Mouse (Mus musculus): ENCODE data around the gene Auts2. TPM values are rescaled to one million over a fixed set of nuclear protein-coding genes. Genes with fewer than 3 reads are reported as not detected.

The Auts2 gene
- polyA plus RNA-seq, 1 experiment = 10.4 TPM

DNA sequence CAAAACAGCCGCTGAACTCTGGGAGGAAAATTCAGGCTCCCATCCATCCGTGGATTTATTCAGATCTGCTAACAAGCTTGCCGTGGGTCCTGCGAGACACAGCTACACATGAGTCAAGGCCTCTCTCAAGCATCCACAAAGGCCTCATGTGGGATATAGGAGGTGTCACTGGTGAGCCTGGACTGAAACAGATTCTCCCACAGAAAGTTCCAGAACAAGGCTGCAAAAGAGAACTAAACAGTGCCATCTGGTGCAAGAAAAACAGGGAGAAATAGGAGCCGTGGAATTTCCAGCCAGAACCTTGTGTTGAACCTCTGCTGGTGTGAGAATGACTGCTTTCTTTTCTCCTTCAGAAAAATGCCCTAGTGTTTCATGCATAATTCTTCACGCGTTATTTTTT lies 429.7 kb downstream of the Auts2 start:
- no peak overlapping the region for H3K27ac ChIP-seq (ENCODE audit: insufficient read depth, low read depth, low read length)
- WGBS = 71% methylated on average over 7 of the region's 7 CpGs
- H3K27me3 ChIP-seq (ENCODE audit: control insufficient read depth, insufficient read depth, low read length) = no peaks in the 10 kb centered on the region
- no peaks in the 10 kb centered on the region for H3K4me1 ChIP-seq (ENCODE audit: control insufficient read depth, insufficient read depth, insufficient read length, low read length)
- TF ChIP-seq CTCF (IDR thresholded peaks at IDR 0.05; ENCODE audit: extremely low read depth, insufficient read length, insufficient replicate concordance, low read depth, low read length) = no peak
- no peak for TF ChIP-seq POLR2A (IDR thresholded peaks at IDR 0.05; ENCODE audit: low read depth, low read length)
- H3K4me3 ChIP-seq (ENCODE audit: low read depth, low read length) = no peak overlapping the region
- no peaks in the 10 kb centered on the region for H3K36me3 ChIP-seq (ENCODE audit: control insufficient read depth, insufficient read depth, low read length)

GRCm38 (mm10) chr5:132112666-132113065 lies 430.5 kb downstream of the Auts2 start:
- H3K27me3 ChIP-seq (ENCODE audit: control insufficient read depth, insufficient read depth, low read length) = no peaks in the 10 kb centered on the region
- H3K4me3 ChIP-seq (ENCODE audit: low read depth, low read length) = no peak overlapping the region
- TF ChIP-seq POLR2A (IDR thresholded peaks at IDR 0.05; ENCODE audit: low read depth, low read length) (no peak), CTCF (IDR thresholded peaks at IDR 0.05; ENCODE audit: extremely low read depth, insufficient read length, insufficient replicate concordance, low read depth, low read length) (no peak)
- H3K4me1 ChIP-seq (ENCODE audit: control insufficient read depth, insufficient read depth, insufficient read length, low read length) = no peaks in the 10 kb centered on the region
- WGBS = 93% methylated on average over 7 of the region's 7 CpGs
- H3K36me3 ChIP-seq (ENCODE audit: control insufficient read depth, insufficient read depth, low read length) = no peaks in the 10 kb centered on the region
- H3K27ac ChIP-seq (ENCODE audit: insufficient read depth, low read depth, low read length) = no peak overlapping the region

- Histone ChIP-seq H3K27me3 (ENCODE audit: control insufficient read depth, insufficient read depth, low read length) (no peaks in the 10 kb centered on the region), H3K36me3 (ENCODE audit: control insufficient read depth, insufficient read depth, low read length) (no peaks in the 10 kb centered on the region), H3K27ac (ENCODE audit: insufficient read depth, low read depth, low read length) (no peak overlapping the region), H3K4me3 (ENCODE audit: low read depth, low read length) (no peak overlapping the region), H3K4me1 (ENCODE audit: control insufficient read depth, insufficient read depth, insufficient read length, low read length) (no peaks in the 10 kb centered on the region)
- 80% methylated on average over 4 of the region's 4 CpGs for WGBS
- TF ChIP-seq CTCF (IDR thresholded peaks at IDR 0.05; ENCODE audit: extremely low read depth, insufficient read length, insufficient replicate concordance, low read depth, low read length) (no peak), POLR2A (IDR thresholded peaks at IDR 0.05; ENCODE audit: low read depth, low read length) (no peak)
These were observed 440.7 kb downstream of the Auts2 start for GRCm38 (mm10) chr5:132102426-132102825.

GRCm38 (mm10) chr5:132098461-132098860 lies 444.7 kb downstream of the Auts2 start:
- H3K27me3 ChIP-seq (ENCODE audit: control insufficient read depth, insufficient read depth, low read length) = no peaks in the 10 kb centered on the region
- H3K27ac ChIP-seq (ENCODE audit: insufficient read depth, low read depth, low read length) = no peak overlapping the region
- TF ChIP-seq POLR2A (IDR thresholded peaks at IDR 0.05; ENCODE audit: low read depth, low read length) = no peak
- TF ChIP-seq CTCF (IDR thresholded peaks at IDR 0.05; ENCODE audit: extremely low read depth, insufficient read length, insufficient replicate concordance, low read depth, low read length) = no peak
- no peaks in the 10 kb centered on the region for H3K4me1 ChIP-seq (ENCODE audit: control insufficient read depth, insufficient read depth, insufficient read length, low read length)
- 35% methylated on average over 3 of the region's 3 CpGs for WGBS
- H3K36me3 ChIP-seq (ENCODE audit: control insufficient read depth, insufficient read depth, low read length) = no peaks in the 10 kb centered on the region
- H3K4me3 ChIP-seq (ENCODE audit: low read depth, low read length) = no peak overlapping the region

DNA sequence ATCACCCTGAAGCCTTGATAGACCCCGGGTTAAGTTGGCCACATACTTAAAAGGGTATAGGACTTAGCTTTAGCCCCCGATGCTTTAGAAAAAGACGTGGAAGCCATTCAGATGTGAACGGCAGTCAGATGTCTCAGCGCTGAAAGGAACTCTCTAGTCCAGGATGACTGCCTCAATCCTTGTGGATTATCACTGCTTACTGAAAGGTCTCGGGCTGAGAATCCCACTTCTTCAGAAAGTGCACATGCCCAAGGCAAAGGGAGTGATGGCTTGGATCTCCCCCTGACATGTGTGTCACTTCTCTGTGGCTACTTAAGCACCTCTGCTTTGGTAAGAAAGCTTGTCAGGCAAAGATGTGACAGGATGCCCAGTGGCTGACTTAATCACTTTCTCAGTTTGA lies 450.4 kb downstream of the Auts2 start:
- H3K4me1 ChIP-seq (ENCODE audit: control insufficient read depth, insufficient read depth, insufficient read length, low read length) = no peaks in the 10 kb centered on the region
- H3K4me3 ChIP-seq (ENCODE audit: low read depth, low read length) = no peak overlapping the region
- no peaks in the 10 kb centered on the region for H3K36me3 ChIP-seq (ENCODE audit: control insufficient read depth, insufficient read depth, low read length)
- H3K27ac ChIP-seq (ENCODE audit: insufficient read depth, low read depth, low read length) = no peak overlapping the region
- H3K27me3 ChIP-seq (ENCODE audit: control insufficient read depth, insufficient read depth, low read length) = no peaks in the 10 kb centered on the region
- TF ChIP-seq POLR2A (IDR thresholded peaks at IDR 0.05; ENCODE audit: low read depth, low read length) = no peak
- no peak for TF ChIP-seq CTCF (IDR thresholded peaks at IDR 0.05; ENCODE audit: extremely low read depth, insufficient read length, insufficient replicate concordance, low read depth, low read length)
- 82% methylated on average over 6 of the region's 6 CpGs for WGBS

DNA sequence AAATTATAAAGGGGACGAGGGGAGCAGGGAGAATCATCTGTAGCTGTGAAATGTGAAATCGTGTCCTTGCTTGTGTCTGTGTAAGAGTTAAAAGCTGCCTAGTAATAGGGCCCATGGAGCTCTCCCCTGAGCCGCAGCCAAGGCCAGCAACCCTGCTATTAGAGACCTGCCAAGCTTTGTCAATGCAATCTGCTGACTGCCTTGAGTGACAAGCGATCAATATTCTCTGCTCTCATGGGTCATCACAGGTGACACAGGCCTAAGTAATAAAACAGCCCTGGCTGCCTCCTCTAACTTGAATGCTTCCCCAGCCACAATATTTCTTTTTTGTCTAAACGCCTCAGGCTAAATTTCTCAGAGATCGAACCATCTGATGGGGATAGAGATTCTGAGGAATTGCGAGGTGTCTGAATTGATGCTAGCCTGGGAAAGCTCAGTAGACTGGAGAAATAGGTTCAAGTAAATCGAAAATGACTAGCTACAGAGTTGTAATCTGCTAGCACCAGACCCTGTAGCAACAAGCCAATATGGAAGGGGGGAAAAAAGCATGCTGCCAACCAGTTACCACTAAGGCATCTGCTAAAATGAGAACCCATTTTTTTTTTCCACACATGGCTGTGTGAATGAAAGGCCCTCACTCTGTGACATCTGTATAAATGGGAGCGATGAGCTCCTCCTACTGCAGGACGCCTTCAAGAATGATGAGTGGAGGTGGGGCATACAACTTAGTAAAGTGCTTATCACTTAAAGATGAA lies 453.5 kb downstream of the Auts2 start:
- WGBS = 85% methylated on average over 10 of the region's 10 CpGs
- no peaks in the 10 kb centered on the region for H3K36me3 ChIP-seq (ENCODE audit: control insufficient read depth, insufficient read depth, low read length)
- H3K27me3 ChIP-seq (ENCODE audit: control insufficient read depth, insufficient read depth, low read length) = no peaks in the 10 kb centered on the region
- TF ChIP-seq POLR2A (IDR thresholded peaks at IDR 0.05; ENCODE audit: low read depth, low read length) = no peak
- no peak for TF ChIP-seq CTCF (IDR thresholded peaks at IDR 0.05; ENCODE audit: extremely low read depth, insufficient read length, insufficient replicate concordance, low read depth, low read length)
- no peaks in the 10 kb centered on the region for H3K4me1 ChIP-seq (ENCODE audit: control insufficient read depth, insufficient read depth, insufficient read length, low read length)
- H3K27ac ChIP-seq (ENCODE audit: insufficient read depth, low read depth, low read length) = no peak overlapping the region
- no peak overlapping the region for H3K4me3 ChIP-seq (ENCODE audit: low read depth, low read length)

DNA sequence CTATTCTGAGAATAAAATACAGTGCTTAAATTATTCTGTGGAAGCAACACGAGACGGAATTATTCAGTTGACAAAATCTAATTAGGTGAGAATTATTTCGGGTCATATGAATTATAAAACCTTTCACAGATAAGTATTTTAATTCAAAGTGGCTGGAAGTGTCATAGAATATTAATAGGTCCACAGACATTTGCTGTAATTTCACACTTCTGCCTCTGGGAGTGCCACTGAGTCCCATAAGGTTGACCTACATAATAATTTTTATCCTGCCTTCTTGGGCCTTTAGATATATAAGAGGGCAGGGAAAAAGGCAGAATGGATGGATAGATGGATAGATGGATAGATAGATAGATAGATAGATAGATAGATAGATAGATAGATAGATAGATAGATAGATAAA lies 454.6 kb downstream of the Auts2 start:
- no peak overlapping the region for H3K27ac ChIP-seq (ENCODE audit: insufficient read depth, low read depth, low read length)
- no peaks in the 10 kb centered on the region for H3K4me1 ChIP-seq (ENCODE audit: control insufficient read depth, insufficient read depth, insufficient read length, low read length)
- H3K36me3 ChIP-seq (ENCODE audit: control insufficient read depth, insufficient read depth, low read length) = no peaks in the 10 kb centered on the region
- no peak for TF ChIP-seq CTCF (IDR thresholded peaks at IDR 0.05; ENCODE audit: extremely low read depth, insufficient read length, insufficient replicate concordance, low read depth, low read length)
- TF ChIP-seq POLR2A (IDR thresholded peaks at IDR 0.05; ENCODE audit: low read depth, low read length) = no peak
- H3K27me3 ChIP-seq (ENCODE audit: control insufficient read depth, insufficient read depth, low read length) = no peaks in the 10 kb centered on the region
- WGBS = 86% methylated on average over 3 of the region's 3 CpGs
- H3K4me3 ChIP-seq (ENCODE audit: low read depth, low read length) = no peak overlapping the region

Data from small intestine, adult 2 months (tissue).